Mouse (Mus musculus): ENCODE data around the gene Tanc1. TPM values are rescaled to one million over a fixed set of nuclear protein-coding genes. Genes with fewer than 3 reads are reported as not detected.
A peak's percentile ranks its signal among the peaks of the same experiment; 100 is the strongest.
"Not testable (repeated sequence)": the region's sequence is repeated elsewhere in the genome, so short reads cannot be mapped to it uniquely, and the experiment has no call there.

The Tanc1 gene
- polyA plus RNA-seq (2015; fragmentation: Nextera tagmentation; extraction: Ambion mirVana) = 42.1 and 45.2 TPM in 2 replicates

GRCm38 (mm10) chr2:59611831-59612732 lies at the start of gene Tanc1:
Tanc1 (plus strand) TSS chr2:59612042.
- H3K36me3 ChIP-seq = no peaks in the 10 kb centered on the region
- H3K4me2 ChIP-seq (replicated peaks) = peak within 1 kb of the TSS; percentile 86
- H3K27me3 ChIP-seq = no peaks in the 10 kb centered on the region
- peak within 1 kb of the TSS; percentile 96 for H3K9ac ChIP-seq
- peaks cover 76% of the 10 kb centered on the region for H3K4me1 ChIP-seq
- H3K4me3 ChIP-seq = peak within 1 kb of the TSS; percentile 95
- no peaks in the 10 kb centered on the region for H3K9me3 ChIP-seq
- peak within 1 kb of the TSS; percentile 97 for H3K27ac ChIP-seq
- peak; percentile 78 for ATAC-seq (ENCODE audit: low FRiP score, low read depth)
- WGBS = under 1% methylated on average over 93 of the region's 99 CpGs

GRCm38 (mm10) chr2:59562215-59562614 lies 49.6 kb upstream of the Tanc1 start:
- peaks cover 13% of the 10 kb centered on the region for H3K27me3 ChIP-seq
- H3K4me3 ChIP-seq = no peak overlapping the region
- H3K9ac ChIP-seq = no peak overlapping the region
- peak overlapping the region; percentile 22; the same call in 1 of the 2 replicates for H3K27ac ChIP-seq
- H3K4me1 ChIP-seq = peaks cover 32% of the 10 kb centered on the region
- no peaks in the 10 kb centered on the region for H3K36me3 ChIP-seq
- H3K4me2 ChIP-seq (replicated peaks) = peak overlapping the region; percentile 28
- H3K9me3 ChIP-seq = no peaks in the 10 kb centered on the region
- WGBS = 12% methylated on average over 4 of the region's 4 CpGs
- peak; percentile 74; the same call in 1 of the 2 replicates for ATAC-seq (ENCODE audit: low FRiP score, low read depth)

GRCm38 (mm10) chr2:59562696-59563095 lies 49.1 kb upstream of the Tanc1 start:
- peak overlapping the region; percentile 28 for H3K4me2 ChIP-seq (replicated peaks)
- peak; percentile 84 for ATAC-seq (ENCODE audit: low FRiP score, low read depth)
- H3K4me3 ChIP-seq = no peak overlapping the region
- H3K9me3 ChIP-seq = 0 out of 2 replicates have a peak, but pooled peaks cover 4% of the 10 kb centered on the region
- H3K4me1 ChIP-seq = peaks cover 32% of the 10 kb centered on the region
- H3K36me3 ChIP-seq = no peaks in the 10 kb centered on the region
- H3K27me3 ChIP-seq = peaks cover 13% of the 10 kb centered on the region
- H3K9ac ChIP-seq = no peak overlapping the region
- H3K27ac ChIP-seq = no peak overlapping the region; the same call in 1 of the 2 replicates
- WGBS = 5% methylated on average over 5 of the region's 5 CpGs

GRCm38 (mm10) chr2:59564029-59564611 lies 47.7 kb upstream of the Tanc1 start:
- H3K9ac ChIP-seq; H3K4me3 ChIP-seq; H3K27me3 ChIP-seq; H3K27ac ChIP-seq; H3K36me3 ChIP-seq; ATAC-seq (ENCODE audit: low FRiP score, low read depth); H3K4me2 ChIP-seq (replicated peaks): not testable (repeated sequence)
- peaks cover 32% of the 10 kb centered on the region for H3K4me1 ChIP-seq
- H3K9me3 ChIP-seq = peaks cover 12% of the 10 kb centered on the region
- WGBS = 89% methylated on average over 3 of the region's 10 CpGs

GRCm38 (mm10) chr2:59564947-59565346 lies 46.9 kb upstream of the Tanc1 start:
- Histone ChIP-seq H3K36me3 (no peaks in the 10 kb centered on the region), H3K27ac (no peak overlapping the region), H3K27me3 (no peaks in the 10 kb centered on the region), H3K9me3 (peaks cover 20% of the 10 kb centered on the region), H3K4me1 (peaks cover 32% of the 10 kb centered on the region), H3K4me3 (no peak overlapping the region), H3K4me2 (replicated peaks) (no peak overlapping the region), H3K9ac (no peak overlapping the region)
- no peak for ATAC-seq (ENCODE audit: low FRiP score, low read depth)
- 85% methylated on average over 4 of the region's 4 CpGs for WGBS

GRCm38 (mm10) chr2:59580939-59581338 lies 30.9 kb upstream of the Tanc1 start:
- no peak overlapping the region for H3K27ac ChIP-seq
- no peak for ATAC-seq (ENCODE audit: low FRiP score, low read depth)
- 0 out of 2 replicates have a peak, but pooled peaks cover 3% of the 10 kb centered on the region for H3K9me3 ChIP-seq
- H3K36me3 ChIP-seq = no peaks in the 10 kb centered on the region
- no peak overlapping the region for H3K4me3 ChIP-seq
- H3K4me2 ChIP-seq (replicated peaks) = no peak overlapping the region
- 31% methylated on average over 7 of the region's 7 CpGs for WGBS
- H3K9ac ChIP-seq = no peak overlapping the region
- H3K27me3 ChIP-seq = peaks cover 4% of the 10 kb centered on the region; the same call in 1 of the 2 replicates
- H3K4me1 ChIP-seq = peaks cover 11% of the 10 kb centered on the region

GRCm38 (mm10) chr2:59583961-59584360 lies 27.9 kb upstream of the Tanc1 start:
- no peak overlapping the region for H3K4me2 ChIP-seq (replicated peaks)
- H3K36me3 ChIP-seq = no peaks in the 10 kb centered on the region
- 0 out of 2 replicates have a peak, but pooled peaks cover 3% of the 10 kb centered on the region for H3K9me3 ChIP-seq
- H3K4me1 ChIP-seq = peaks cover 13% of the 10 kb centered on the region
- H3K27ac ChIP-seq = no peak overlapping the region
- H3K4me3 ChIP-seq = no peak overlapping the region
- 86% methylated on average over 6 of the region's 6 CpGs for WGBS
- H3K27me3 ChIP-seq = peaks cover 4% of the 10 kb centered on the region; the same call in 1 of the 2 replicates
- no peak overlapping the region for H3K9ac ChIP-seq
- ATAC-seq (ENCODE audit: low FRiP score, low read depth) = no peak

GRCm38 (mm10) chr2:59587387-59588095 lies 24.3 kb upstream of the Tanc1 start:
- Histone ChIP-seq H3K9ac (no peak overlapping the region), H3K36me3 (no peaks in the 10 kb centered on the region), H3K4me1 (0 out of 2 replicates have a peak, but pooled peaks cover 3% of the 10 kb centered on the region), H3K4me2 (replicated peaks) (no peak overlapping the region), H3K27ac (no peak overlapping the region), H3K27me3 (no peaks in the 10 kb centered on the region), H3K9me3 (0 out of 2 replicates have a peak, but pooled peaks cover 3% of the 10 kb centered on the region), H3K4me3 (no peak overlapping the region)
- ATAC-seq (ENCODE audit: low FRiP score, low read depth) = no peak
- WGBS = 62% methylated on average over 10 of the region's 10 CpGs

GRCm38 (mm10) chr2:59588096-59588405 lies 23.8 kb upstream of the Tanc1 start:
- Histone ChIP-seq H3K36me3 (no peaks in the 10 kb centered on the region), H3K4me2 (replicated peaks) (no peak overlapping the region), H3K27ac (no peak overlapping the region; the same call in 1 of the 2 replicates), H3K9me3 (0 out of 2 replicates have a peak, but pooled peaks cover 3% of the 10 kb centered on the region), H3K4me1 (0 out of 2 replicates have a peak, but pooled peaks cover 3% of the 10 kb centered on the region), H3K27me3 (no peaks in the 10 kb centered on the region), H3K4me3 (no peak overlapping the region), H3K9ac (no peak overlapping the region)
- 77% methylated on average over 3 of the region's 3 CpGs for WGBS
- ATAC-seq (ENCODE audit: low FRiP score, low read depth) = no peak

GRCm38 (mm10) chr2:59593341-59593902 lies 18.4 kb upstream of the Tanc1 start:
- Histone ChIP-seq H3K36me3 (no peaks in the 10 kb centered on the region), H3K27ac (no peak overlapping the region), H3K27me3 (no peaks in the 10 kb centered on the region), H3K9me3 (no peaks in the 10 kb centered on the region), H3K9ac (no peak overlapping the region), H3K4me2 (replicated peaks) (no peak overlapping the region), H3K4me1 (peaks cover 25% of the 10 kb centered on the region), H3K4me3 (no peak overlapping the region)
- 33% methylated on average over 7 of the region's 7 CpGs for WGBS
- no peak for ATAC-seq (ENCODE audit: low FRiP score, low read depth)

- Histone ChIP-seq H3K9me3 (no peaks in the 10 kb centered on the region), H3K36me3 (no peaks in the 10 kb centered on the region), H3K4me2 (replicated peaks) (no peak overlapping the region), H3K27ac (no peak overlapping the region), H3K9ac (no peak overlapping the region), H3K4me3 (no peak overlapping the region), H3K4me1 (peaks cover 32% of the 10 kb centered on the region), H3K27me3 (no peaks in the 10 kb centered on the region)
- WGBS = 35% methylated on average over 6 of the region's 6 CpGs
- ATAC-seq (ENCODE audit: low FRiP score, low read depth) = no peak
These were observed 17.7 kb upstream of the Tanc1 start for GRCm38 (mm10) chr2:59594095-59594494.

Measured in limb, embryonic 13.5 days (tissue).